Mouse (Mus musculus) heart, adult 2 months (tissue): ENCODE results near the gene Lrrfip2.

Experiments used
- CTCF ChIP-seq: fragments of 200-600 bp; IDR thresholded peaks from 2 replicates; pipeline ENCODE4 v1.8.1; 2022; ENCODE audit warnings: antibody characterized with exemption, mild to moderate bottlenecking, moderate library complexity
- EP300 ChIP-seq: fragments of 200-500 bp; IDR thresholded peaks from 2 replicates; pipeline ENCODE4 v1.6.1; 2011; ENCODE audit warnings: low read depth, low read length, control low read depth; ENCODE audit not compliant: insufficient read depth
- POLR2A ChIP-seq: fragments of 200-500 bp; IDR thresholded peaks from 2 replicates; pipeline ENCODE4 v1.6.1; 2011; ENCODE audit warnings: mild to moderate bottlenecking, low read depth, low read length, control low read depth; ENCODE audit not compliant: insufficient read depth

- TF ChIP-seq CTCF (no peak), POLR2A (no peak), EP300 (no peak)
Measured at GRCm38 (mm10) chr9:111260360-111260985, 143.1 kb downstream of the Lrrfip2 start.
